Mouse (Mus musculus): ENCODE measurements around the gene Lhfp.

- TF ChIP-seq CTCF (IDR thresholded peaks at IDR 0.05; ENCODE audit: low read depth, low read length) = no peak
- no peak for TF ChIP-seq POLR2A (IDR thresholded peaks at IDR 0.05; ENCODE audit: borderline replicate concordance, low read depth, low read length)
Measured at GRCm38 (mm10) chr3:53245571-53246208, 204.4 kb downstream of the Lhfp start.
